Mouse (Mus musculus): ENCODE measurements at regions not wholly inside any gene's neighbourhood (a gene's known extent, or its start where the extent isn't known, plus 50 kb on each side); places are given as distances from the start of the nearest gene placed in this dataset.

DNA sequence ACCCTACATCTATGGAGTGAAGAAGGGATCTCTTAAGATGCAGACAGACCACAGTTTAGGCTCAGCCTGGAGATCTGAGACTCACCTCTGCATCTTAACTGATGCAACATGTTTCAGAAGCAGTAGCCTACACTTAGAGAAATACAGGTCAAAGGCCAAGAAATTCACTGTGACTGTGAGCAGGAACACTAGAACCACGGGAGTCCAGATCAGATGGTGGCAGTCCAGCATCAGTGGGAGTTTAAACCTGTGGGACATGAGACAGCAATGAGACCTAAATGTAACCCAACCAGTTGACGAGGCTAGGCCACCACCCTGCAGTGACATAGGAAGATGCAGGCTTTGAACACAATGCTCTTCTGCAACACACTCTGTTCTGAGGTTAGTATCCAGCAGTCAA, 511.1 kb upstream of the Mgmt start:
- no peaks in the 10 kb centered on the region for H3K36me3 ChIP-seq (ENCODE audit: control insufficient read depth, insufficient read depth, low read length)
- peak in 1 of 2 experiments; percentile 5 for DNase-seq
- intact Hi-C loops (cut with DNase I): no loop called here
- H3K4me3 ChIP-seq: no peak overlapping the region
- H3K9ac ChIP-seq (ENCODE audit: low read depth, low read length): no peak overlapping the region
- peaks cover 6% of the 10 kb centered on the region for H3K4me1 ChIP-seq (ENCODE audit: control insufficient read depth, insufficient read depth, low read length)
- H3K27ac ChIP-seq: no peak overlapping the region
- no peaks in the 10 kb centered on the region for H3K79me2 ChIP-seq (replicated peaks; ENCODE audit: control insufficient read depth, insufficient read depth, low read length)
- 86% methylated on average over 2 of the region's 2 CpGs for WGBS
- H3K27me3 ChIP-seq (ENCODE audit: control insufficient read depth, insufficient read depth, low read length): no peaks in the 10 kb centered on the region
- TF ChIP-seq POLR2A (IDR thresholded peaks at IDR 0.05; ENCODE audit: insufficient read depth, low read depth, low read length): no peak
- TF ChIP-seq EP300 (IDR thresholded peaks at IDR 0.05; ENCODE audit: insufficient read depth, low read depth, low read length): no peak
- TF ChIP-seq CTCF (IDR thresholded peaks at IDR 0.05): no peak

DNA sequence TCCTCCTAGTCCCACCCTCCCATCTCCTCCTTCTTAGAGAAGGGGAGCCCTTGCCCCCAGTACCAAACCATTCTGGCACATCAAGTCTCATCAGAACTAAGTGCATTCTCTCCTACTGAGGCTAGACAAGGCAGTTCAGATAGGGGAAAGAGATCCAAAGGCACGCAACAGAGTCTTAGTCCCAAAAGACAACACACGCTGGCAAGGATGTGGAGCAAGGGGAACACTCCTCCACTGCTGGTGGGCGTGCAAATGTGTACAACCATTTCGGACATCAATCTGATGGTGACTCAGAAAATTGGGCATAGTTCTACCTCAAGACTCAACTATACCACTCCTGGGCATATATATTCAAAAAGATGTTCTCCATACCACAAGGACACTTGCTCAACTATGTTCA, 506.7 kb upstream of the Mgmt start:
- H3K27me3 ChIP-seq (ENCODE audit: control insufficient read depth, insufficient read depth, low read length): no peaks in the 10 kb centered on the region
- TF ChIP-seq EP300 (IDR thresholded peaks at IDR 0.05; ENCODE audit: insufficient read depth, low read depth, low read length) (no peak), POLR2A (IDR thresholded peaks at IDR 0.05; ENCODE audit: insufficient read depth, low read depth, low read length) (no peak), CTCF (IDR thresholded peaks at IDR 0.05) (no peak)
- no peak overlapping the region for H3K27ac ChIP-seq
- DNase-seq: no peak
- 83% methylated on average over 4 of the region's 4 CpGs for WGBS
- H3K36me3 ChIP-seq (ENCODE audit: control insufficient read depth, insufficient read depth, low read length): no peaks in the 10 kb centered on the region
- no peak overlapping the region for H3K4me3 ChIP-seq
- intact Hi-C loops (cut with DNase I): no loop called here
- no peak overlapping the region for H3K9ac ChIP-seq (ENCODE audit: low read depth, low read length)
- H3K79me2 ChIP-seq (replicated peaks; ENCODE audit: control insufficient read depth, insufficient read depth, low read length): no peaks in the 10 kb centered on the region
- no peaks in the 10 kb centered on the region for H3K4me1 ChIP-seq (ENCODE audit: control insufficient read depth, insufficient read depth, low read length)

- H3K4me3 ChIP-seq: no peak overlapping the region
- intact Hi-C loops (cut with DNase I): no loop called here
- DNase-seq: no peak
- no peaks in the 10 kb centered on the region for H3K36me3 ChIP-seq (ENCODE audit: control insufficient read depth, insufficient read depth, low read length)
- H3K27ac ChIP-seq: no peak overlapping the region
- no peaks in the 10 kb centered on the region for H3K4me1 ChIP-seq (ENCODE audit: control insufficient read depth, insufficient read depth, low read length)
- H3K9ac ChIP-seq (ENCODE audit: low read depth, low read length): no peak overlapping the region
- TF ChIP-seq EP300 (IDR thresholded peaks at IDR 0.05; ENCODE audit: insufficient read depth, low read depth, low read length) (no peak), POLR2A (IDR thresholded peaks at IDR 0.05; ENCODE audit: insufficient read depth, low read depth, low read length) (no peak), CTCF (IDR thresholded peaks at IDR 0.05) (no peak)
- no peaks in the 10 kb centered on the region for H3K79me2 ChIP-seq (replicated peaks; ENCODE audit: control insufficient read depth, insufficient read depth, low read length)
- H3K27me3 ChIP-seq (ENCODE audit: control insufficient read depth, insufficient read depth, low read length): no peaks in the 10 kb centered on the region
- 34% methylated on average over 8 of the region's 8 CpGs for WGBS
These were observed 504.3 kb upstream of the Mgmt start for GRCm38 (mm10) chr7:136390066-136390465.

GRCm38 (mm10) chr7:136393454-136393853, 501.0 kb upstream of the Mgmt start:
- no peak for DNase-seq
- intact Hi-C loops (cut with DNase I): no loop called here

DNA sequence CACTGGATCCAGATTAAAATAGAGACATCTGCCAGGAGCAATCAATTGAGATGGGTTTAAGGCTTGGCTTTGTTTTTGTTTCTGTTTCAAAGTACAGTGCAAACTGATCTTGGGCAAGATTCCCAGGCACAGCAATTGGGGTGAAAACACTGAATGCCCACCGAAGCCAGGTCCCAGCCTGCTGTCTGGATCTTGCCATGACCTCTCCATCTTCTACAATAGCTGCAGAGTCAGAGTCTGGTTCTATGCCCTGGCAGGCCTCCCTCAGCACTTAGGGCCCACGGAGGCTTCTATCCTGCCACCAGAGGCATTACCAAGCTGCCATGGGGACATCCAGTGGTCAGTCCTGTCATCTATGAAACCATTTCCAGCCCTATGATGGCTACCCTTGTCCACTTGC, 498.6 kb upstream of the Mgmt start:
- H3K79me2 ChIP-seq (replicated peaks; ENCODE audit: control insufficient read depth, insufficient read depth, low read length): no peaks in the 10 kb centered on the region
- intact Hi-C loops (cut with DNase I): no loop called here
- 0 out of 2 replicates have a peak, but pooled peaks have one; percentile 8 for TF ChIP-seq CTCF (IDR thresholded peaks at IDR 0.05)
- TF ChIP-seq POLR2A (IDR thresholded peaks at IDR 0.05; ENCODE audit: insufficient read depth, low read depth, low read length): no peak
- H3K27ac ChIP-seq: no peak overlapping the region
- H3K4me1 ChIP-seq (ENCODE audit: control insufficient read depth, insufficient read depth, low read length): no peaks in the 10 kb centered on the region
- WGBS: 54% methylated on average over 2 of the region's 2 CpGs
- no peaks in the 10 kb centered on the region for H3K27me3 ChIP-seq (ENCODE audit: control insufficient read depth, insufficient read depth, low read length)
- no peak for DNase-seq
- no peak overlapping the region for H3K9ac ChIP-seq (ENCODE audit: low read depth, low read length)
- H3K4me3 ChIP-seq: no peak overlapping the region
- no peaks in the 10 kb centered on the region for H3K36me3 ChIP-seq (ENCODE audit: control insufficient read depth, insufficient read depth, low read length)

More at GRCm38 (mm10) chr7:136393454-136393853, 501.0 kb upstream of the Mgmt start:
- no peak for TF ChIP-seq EP300 (IDR thresholded peaks at IDR 0.05; ENCODE audit: insufficient read depth, low read depth, low read length)
- TF ChIP-seq POLR2A (IDR thresholded peaks at IDR 0.05; ENCODE audit: insufficient read depth, low read depth, low read length): no peak
- TF ChIP-seq CTCF (IDR thresholded peaks at IDR 0.05): no peak
- Histone ChIP-seq H3K4me3 (no peak overlapping the region), H3K9ac (ENCODE audit: low read depth, low read length) (no peak overlapping the region), H3K4me1 (ENCODE audit: control insufficient read depth, insufficient read depth, low read length) (no peaks in the 10 kb centered on the region), H3K36me3 (ENCODE audit: control insufficient read depth, insufficient read depth, low read length) (no peaks in the 10 kb centered on the region), H3K79me2 (replicated peaks; ENCODE audit: control insufficient read depth, insufficient read depth, low read length) (no peaks in the 10 kb centered on the region), H3K27ac (no peak overlapping the region), H3K27me3 (ENCODE audit: control insufficient read depth, insufficient read depth, low read length) (no peaks in the 10 kb centered on the region)
- WGBS: 89% methylated on average over 6 of the region's 6 CpGs

GRCm38 (mm10) chr7:136397101-136397500, 497.3 kb upstream of the Mgmt start:
- TF ChIP-seq POLR2A (IDR thresholded peaks at IDR 0.05; ENCODE audit: insufficient read depth, low read depth, low read length) (no peak), EP300 (IDR thresholded peaks at IDR 0.05; ENCODE audit: insufficient read depth, low read depth, low read length) (no peak)
- Histone ChIP-seq H3K27me3 (ENCODE audit: control insufficient read depth, insufficient read depth, low read length) (no peaks in the 10 kb centered on the region), H3K9ac (ENCODE audit: low read depth, low read length) (no peak overlapping the region), H3K4me1 (ENCODE audit: control insufficient read depth, insufficient read depth, low read length) (no peaks in the 10 kb centered on the region), H3K4me3 (no peak overlapping the region), H3K36me3 (ENCODE audit: control insufficient read depth, insufficient read depth, low read length) (no peaks in the 10 kb centered on the region), H3K79me2 (replicated peaks; ENCODE audit: control insufficient read depth, insufficient read depth, low read length) (no peaks in the 10 kb centered on the region), H3K27ac (no peak overlapping the region)
- DNase-seq: no peak
- intact Hi-C loops (cut with DNase I): no loop called here
- 82% methylated on average over 4 of the region's 4 CpGs for WGBS
